Mouse (Mus musculus): Measurements from ENCODE around the gene Hcn3.

Hcn3 gene

GRCm38 (mm10) chr3:89100811-89101210 is 59.2 kb downstream of the Hcn3 start, which contains the start of gene Gm43738:
Gene Gm43738, minus strand, starts transcription at chr3:89101099.
- DNase-seq (ENCODE audit: low spot score), result no peak

Measured in embryo, embryonic 10.5 days (tissue).